Mouse (Mus musculus) liver, postnatal 0 days (tissue): ENCODE measurements around the gene Ephb1. TPM values are rescaled to one million over a fixed set of nuclear protein-coding genes. Genes with fewer than 3 reads are reported as not detected.

Experiments
- ATAC-seq: fragments of 200-750 bp; cut with Nextera tagmentation; 2 replicates; pipeline ENCODE4 v1.8.0; 2017; ENCODE audit warnings: mild to moderate bottlenecking, moderate library complexity
- DNase-seq: peaks from one replicate; pipeline ENCODE4 v3.0.0-alpha.2; 2016
- H3K27ac ChIP-seq: fragments of 300-500 bp; sonication (generic); 2 replicates; pipeline ENCODE4 v1.5.1; 2014; ENCODE audit warnings: antibody characterized with exemption, moderate library complexity, mild to moderate bottlenecking, low read depth
- H3K27me3 ChIP-seq: fragments of 300-500 bp; sonication (generic); 2 replicates; pipeline ENCODE4 v1.6.1; 2014; ENCODE audit warnings: low read length, control low read depth, mixed read lengths; ENCODE audit not compliant: insufficient read depth
- H3K36me3 ChIP-seq: fragments of 300-500 bp; sonication (generic); replicated peaks from 2 replicates; pipeline ENCODE4 v1.6.1; 2014; ENCODE audit warnings: mild to moderate bottlenecking, control low read depth, low read length, moderate library complexity, mixed read lengths; ENCODE audit not compliant: insufficient read depth
- H3K4me1 ChIP-seq: fragments of 300-500 bp; sonication (generic); 2 replicates; pipeline ENCODE4 v1.6.1; 2014; ENCODE audit warnings: antibody characterized with exemption, mild to moderate bottlenecking, control low read depth; ENCODE audit not compliant: insufficient read depth
- H3K4me2 ChIP-seq: fragments of 300-500 bp; sonication (generic); 2 replicates; pipeline ENCODE4 v1.6.1; 2014; ENCODE audit warnings: low read depth, mild to moderate bottlenecking, low read length, moderate library complexity, mixed read lengths
- H3K4me3 ChIP-seq: fragments of 300-500 bp; sonication (generic); 2 replicates; pipeline ENCODE4 v1.5.1; 2014; ENCODE audit warnings: low read depth, low read length
- H3K9ac ChIP-seq: fragments of 300-500 bp; sonication (generic); replicated peaks from 2 replicates; pipeline ENCODE4 v1.6.1; 2014; ENCODE audit warnings: mild to moderate bottlenecking, moderate library complexity
- H3K9me3 ChIP-seq: fragments of 300-500 bp; sonication (generic); 2 replicates; pipeline ENCODE4 v1.6.1; 2016; ENCODE audit warnings: mild to moderate bottlenecking, control low read depth, low read length, mixed read lengths
- CTCF ChIP-seq: sonication (generic); IDR thresholded peaks from 2 replicates; pipeline ENCODE4 v1.5.1; 2016; ENCODE audit warnings: antibody characterized with exemption, low read depth
- EP300 ChIP-seq: IDR thresholded peaks from 2 replicates; pipeline ENCODE4 v1.6.1; 2016; ENCODE audit warnings: antibody characterized with exemption, low read depth, mild to moderate bottlenecking
- WGBS: fragments of 180-500 bp; shearing (Covaris S2); extraction: QIAGEN DNeasy Blood & Tissue Kit; methylation state at CpG from one replicate; pipeline ENCODE4 v1.1.7; 2014; ENCODE audit not compliant: insufficient replicate concordance; 5-methylcytosine and 5-hydroxymethylcytosine counted together
- polyA plus RNA-seq: library from polyadenylated mRNA; unstranded; fragments of >200 nt; fragmentation: Nextera tagmentation; extraction: Ambion mirVana; gene quantifications from 2 replicates; pipeline ENCODE4 v1.2.1, GENCODE M21; 2015

The Ephb1 gene
- polyA plus RNA-seq, 1 experiment from 2014 or later: 0.28 TPM

DNA sequence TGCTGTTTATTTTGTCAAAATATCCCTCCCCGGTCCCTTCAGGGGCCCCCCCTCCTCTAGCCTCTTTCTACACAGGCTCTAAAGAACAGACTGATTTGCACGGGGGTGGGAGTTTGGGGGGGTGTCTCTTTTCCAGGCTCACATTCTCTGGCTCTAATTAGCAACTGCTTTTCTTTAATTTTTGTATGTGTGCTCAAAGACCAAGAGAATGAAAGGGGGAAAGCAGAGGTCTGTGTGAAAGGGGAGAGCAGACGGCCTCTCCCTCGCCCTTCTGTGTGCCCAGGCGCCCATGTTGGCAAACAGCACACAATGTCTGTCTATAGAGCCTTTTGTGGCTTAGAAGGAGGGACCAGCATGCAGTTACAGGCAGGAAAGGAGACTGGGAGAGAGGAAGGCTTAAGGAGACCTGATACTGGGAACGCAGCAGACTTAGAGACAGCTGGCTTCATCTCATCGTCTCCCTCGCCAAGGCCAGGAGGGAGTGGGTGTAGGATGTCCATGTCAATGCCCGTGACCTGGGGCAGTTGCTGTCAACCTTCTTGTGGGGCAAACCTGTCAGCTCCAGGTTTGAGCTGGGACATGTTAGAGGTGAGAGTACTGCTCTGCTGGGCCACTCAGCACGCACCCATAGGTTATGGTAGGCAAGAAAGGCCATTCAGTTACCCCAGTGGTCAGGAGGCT is 172.5 kb downstream of the Ephb1 start:
- 69% methylated on average over 10 of the region's 10 CpGs for WGBS
- no peaks in the 10 kb centered on the region for H3K36me3 ChIP-seq
- H3K4me1 ChIP-seq: no peaks in the 10 kb centered on the region
- H3K9ac ChIP-seq: no peak overlapping the region
- no peak overlapping the region for H3K4me2 ChIP-seq
- no peaks in the 10 kb centered on the region for H3K9me3 ChIP-seq
- no peak overlapping the region for H3K4me3 ChIP-seq
- no peak for ATAC-seq
- no peak for TF ChIP-seq CTCF
- TF ChIP-seq EP300: no peak
- no peaks in the 10 kb centered on the region for H3K27me3 ChIP-seq
- H3K27ac ChIP-seq: no peak overlapping the region
- no peak for DNase-seq

DNA sequence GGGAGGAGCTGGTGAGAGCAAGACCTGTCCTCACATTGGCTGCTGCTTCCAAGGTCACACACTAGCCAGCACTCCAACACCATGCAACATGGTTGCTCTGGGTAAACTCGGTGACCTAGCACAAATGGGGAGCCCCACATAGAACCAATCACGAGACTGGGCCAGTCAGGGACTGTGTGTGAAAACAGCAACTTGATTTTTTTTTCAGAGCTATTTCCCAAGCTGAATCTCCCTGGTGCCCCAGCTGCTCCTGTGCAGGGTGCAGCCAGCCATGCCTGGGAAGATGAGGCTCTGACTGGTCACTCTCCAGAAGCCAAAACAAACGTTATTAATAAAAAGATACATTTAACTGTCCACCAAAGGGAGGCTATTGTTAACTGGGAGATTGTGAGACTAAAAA is 173.2 kb downstream of the Ephb1 start:
- Histone ChIP-seq H3K9ac (no peak overlapping the region), H3K9me3 (no peaks in the 10 kb centered on the region), H3K4me2 (no peak overlapping the region), H3K27me3 (no peaks in the 10 kb centered on the region), H3K27ac (no peak overlapping the region), H3K36me3 (no peaks in the 10 kb centered on the region), H3K4me1 (no peaks in the 10 kb centered on the region), H3K4me3 (no peak overlapping the region)
- WGBS: 46% methylated on average over 3 of the region's 3 CpGs
- ATAC-seq: no peak
- TF ChIP-seq EP300 (no peak), CTCF (no peak)
- no peak for DNase-seq

DNA sequence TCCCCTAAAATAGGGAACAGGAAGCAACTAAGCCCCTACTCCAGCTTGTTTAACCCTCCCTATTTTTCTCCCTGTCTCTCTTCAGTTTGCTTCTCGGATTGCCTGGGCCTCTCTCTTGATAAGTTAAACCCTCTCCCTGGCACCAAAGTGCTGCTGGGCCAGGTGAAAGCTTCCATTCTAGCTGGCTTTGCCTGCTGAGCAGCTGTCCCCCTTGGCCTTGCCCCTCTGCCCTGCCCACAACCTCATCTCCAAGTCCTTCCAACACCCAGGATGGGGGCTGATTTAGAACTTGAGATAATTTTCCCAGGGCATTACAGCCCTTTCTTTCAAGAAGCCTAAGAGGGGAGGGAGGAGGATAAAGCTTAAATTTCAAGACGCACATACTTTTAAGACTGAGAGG is 174.0 kb downstream of the Ephb1 start:
- Histone ChIP-seq H3K9me3 (no peaks in the 10 kb centered on the region), H3K4me1 (no peaks in the 10 kb centered on the region), H3K27ac (no peak overlapping the region), H3K9ac (no peak overlapping the region), H3K36me3 (no peaks in the 10 kb centered on the region), H3K4me3 (no peak overlapping the region), H3K4me2 (no peak overlapping the region), H3K27me3 (no peaks in the 10 kb centered on the region)
- WGBS: 58% methylated on average over 2 of the region's 2 CpGs
- DNase-seq (no peak), ATAC-seq (no peak)
- TF ChIP-seq EP300: no peak
- TF ChIP-seq CTCF: no peak

DNA sequence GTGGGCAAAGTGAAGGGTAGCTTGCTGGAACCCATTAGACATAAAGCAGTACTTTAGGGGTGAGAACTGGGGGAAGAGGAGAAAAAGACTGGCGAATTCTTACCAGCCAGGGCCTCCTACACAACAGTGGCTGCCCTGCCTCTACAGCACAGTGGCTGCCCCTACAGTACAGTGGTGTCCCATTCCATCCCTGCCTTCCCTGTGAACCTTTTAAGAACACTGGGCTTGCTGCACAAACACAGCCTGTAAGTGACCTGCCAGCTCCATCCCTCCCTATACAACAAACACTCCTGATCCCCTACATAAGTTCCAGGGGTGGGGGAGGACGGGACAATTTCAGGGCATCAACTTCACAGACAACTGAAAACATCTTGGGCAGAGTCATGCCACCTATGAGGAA is 174.4 kb downstream of the Ephb1 start:
- H3K27ac ChIP-seq: no peak overlapping the region
- ATAC-seq (no peak), DNase-seq (no peak)
- no peak overlapping the region for H3K4me2 ChIP-seq
- TF ChIP-seq CTCF (no peak), EP300 (no peak)
- no peak overlapping the region for H3K4me3 ChIP-seq
- WGBS: 54% methylated on average over 2 of the region's 2 CpGs
- no peaks in the 10 kb centered on the region for H3K36me3 ChIP-seq
- H3K9ac ChIP-seq: no peak overlapping the region
- no peaks in the 10 kb centered on the region for H3K9me3 ChIP-seq
- no peaks in the 10 kb centered on the region for H3K27me3 ChIP-seq
- no peaks in the 10 kb centered on the region for H3K4me1 ChIP-seq

DNA sequence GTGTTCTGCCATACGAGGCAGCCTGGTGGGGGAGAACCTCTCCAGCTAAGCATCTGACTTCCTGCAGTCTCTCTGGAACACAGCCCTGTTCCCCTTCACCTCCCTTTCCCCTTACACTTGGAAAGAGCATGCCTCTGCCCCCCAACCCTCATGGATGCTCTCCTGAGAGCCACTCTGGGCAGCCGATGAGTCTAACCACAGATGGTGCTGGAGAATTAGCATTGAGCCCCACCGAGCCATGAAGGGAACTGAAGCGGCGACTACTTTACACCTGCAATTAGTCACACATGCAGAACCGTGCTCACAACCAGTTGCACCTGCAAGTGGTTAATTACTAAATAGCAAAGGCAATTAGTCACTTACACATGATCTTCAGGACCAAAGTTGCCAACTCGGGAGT is 184.8 kb downstream of the Ephb1 start:
- H3K36me3 ChIP-seq: no peaks in the 10 kb centered on the region
- DNase-seq: no peak
- no peak overlapping the region for H3K9ac ChIP-seq
- H3K9me3 ChIP-seq: no peaks in the 10 kb centered on the region
- no peak overlapping the region for H3K4me2 ChIP-seq
- no peaks in the 10 kb centered on the region for H3K4me1 ChIP-seq
- no peak overlapping the region for H3K27ac ChIP-seq
- 73% methylated on average over 7 of the region's 7 CpGs for WGBS
- no peak overlapping the region for H3K4me3 ChIP-seq
- ATAC-seq: no peak
- no peak for TF ChIP-seq CTCF
- TF ChIP-seq EP300: no peak
- H3K27me3 ChIP-seq: no peaks in the 10 kb centered on the region

DNA sequence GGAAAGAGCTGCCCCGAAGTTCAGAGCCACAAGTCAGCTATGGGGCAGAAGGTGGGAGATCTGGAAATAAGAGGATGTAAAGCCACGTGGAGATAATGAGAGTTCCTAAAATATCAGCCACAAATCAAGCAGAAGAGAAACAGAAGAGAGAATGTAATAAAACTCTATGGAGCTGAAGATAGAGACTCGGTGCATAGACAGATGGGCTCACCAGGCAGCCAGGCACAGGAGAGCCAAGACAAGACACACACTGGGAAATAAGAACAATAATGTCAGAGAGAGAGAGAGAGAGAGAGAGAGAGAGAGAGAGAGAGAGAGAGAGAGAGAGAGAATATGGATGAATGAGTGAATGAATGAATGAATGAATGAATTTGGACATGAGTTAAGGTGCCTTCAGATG is 198.6 kb downstream of the Ephb1 start:
- no peak for DNase-seq
- WGBS: 61% methylated on average over 3 of the region's 3 CpGs
- H3K36me3 ChIP-seq: no peaks in the 10 kb centered on the region

More for the DNA sequence above, 198.6 kb downstream of the Ephb1 start:
- no peak overlapping the region for H3K9ac ChIP-seq
- TF ChIP-seq CTCF: no peak
- TF ChIP-seq EP300: no peak
- H3K4me2 ChIP-seq: no peak overlapping the region
- H3K27ac ChIP-seq: no peak overlapping the region
- H3K27me3 ChIP-seq: no peaks in the 10 kb centered on the region
- no peaks in the 10 kb centered on the region for H3K4me1 ChIP-seq
- no peak overlapping the region for H3K4me3 ChIP-seq
- H3K9me3 ChIP-seq: no peaks in the 10 kb centered on the region
- ATAC-seq: no peak
